Mouse (Mus musculus): ENCODE measurements at regions not wholly inside any gene's neighbourhood (a gene's known extent, or its start where the extent isn't known, plus 50 kb on each side); places are given as distances from the start of the nearest gene placed in this dataset.

DNA sequence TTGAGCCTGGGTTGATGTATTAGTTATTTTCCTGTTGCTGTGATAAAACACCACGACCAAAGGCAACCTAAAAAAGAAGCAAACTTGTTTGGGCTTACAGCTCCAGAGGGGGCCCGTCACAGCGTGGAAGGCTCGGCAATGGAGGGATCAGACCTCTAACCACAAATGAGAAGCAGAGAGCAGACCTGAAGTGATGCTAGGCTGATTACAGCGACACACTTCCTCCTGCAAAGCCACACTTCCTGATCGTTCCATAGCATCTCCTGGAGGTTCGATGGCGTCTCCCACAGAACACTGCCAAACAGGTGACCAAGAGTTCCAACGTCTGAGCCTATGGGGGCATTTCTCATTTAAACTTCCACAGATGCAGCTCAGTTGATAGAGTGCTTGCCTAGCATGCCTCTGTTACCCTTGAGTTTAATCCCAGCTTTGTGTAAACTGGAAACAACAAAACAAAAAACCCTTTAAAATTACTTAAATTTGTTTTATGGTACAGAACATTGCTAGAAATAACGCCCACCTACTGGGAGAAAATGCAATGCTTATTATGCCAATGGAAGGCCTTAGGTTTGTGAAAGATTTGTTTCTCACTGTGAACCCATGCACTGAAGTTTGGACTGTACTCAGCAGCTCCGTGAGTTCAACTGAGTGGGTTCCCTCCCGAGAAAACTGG lies 87.2 kb upstream of the Xpo1 start:
- no peak for DNase-seq (ENCODE audit: low spot score in 2 of 2)
- intact Hi-C loops (cut with DNase I): no loop called here

DNA sequence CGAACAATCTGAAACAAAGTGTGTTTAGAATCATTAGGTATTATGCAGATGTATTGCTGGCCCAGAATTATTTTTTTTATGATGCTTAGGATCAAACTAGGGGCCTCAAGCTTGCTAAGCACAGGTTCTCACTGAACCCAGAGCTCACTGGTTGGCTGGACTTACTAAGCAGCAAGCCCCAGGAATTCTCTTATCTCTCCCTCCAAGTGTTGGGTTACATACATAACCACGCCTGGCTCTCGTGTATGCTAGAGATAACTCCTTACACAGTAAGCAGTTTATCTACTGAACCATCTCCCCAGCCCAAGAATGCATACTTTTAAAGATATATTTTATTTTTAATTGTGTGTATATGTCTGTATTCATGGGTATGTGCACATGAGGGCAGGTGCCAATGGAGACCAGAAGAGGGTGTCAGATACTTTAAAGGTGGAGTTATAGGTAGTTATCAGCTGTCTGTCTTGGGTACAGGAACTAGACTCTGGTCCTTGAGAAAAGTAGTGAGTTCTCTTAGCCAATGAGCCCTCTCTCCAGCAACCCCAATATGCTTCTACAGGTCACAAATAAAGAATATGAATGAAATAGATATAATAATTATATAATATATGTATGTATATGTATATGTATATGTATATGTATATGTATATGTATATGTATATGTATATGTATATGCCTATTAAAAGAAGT lies 86.0 kb upstream of the Xpo1 start:
- intact Hi-C loops (cut with DNase I): no loop called here
- DNase-seq (ENCODE audit: low spot score in 2 of 2): no peak

DNA sequence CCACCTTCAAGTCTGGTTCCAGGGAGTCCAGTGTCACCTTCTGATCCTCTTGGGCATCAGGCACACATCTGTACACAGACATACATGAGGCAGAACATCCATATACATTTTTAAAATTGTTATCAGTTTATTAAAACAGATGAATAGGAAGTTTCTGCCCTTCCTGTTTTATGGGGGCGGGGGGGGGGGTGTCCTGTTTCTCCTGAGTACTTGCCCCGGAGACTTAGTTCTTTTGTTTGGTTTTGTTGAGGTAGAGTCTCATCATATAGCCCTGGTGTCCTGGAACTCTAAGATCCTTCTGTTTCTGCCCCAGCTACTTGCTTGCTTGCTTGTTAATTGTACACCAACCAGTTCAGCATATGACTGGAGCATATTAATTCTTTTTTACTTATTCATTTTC lies 85.0 kb upstream of the Xpo1 start:
- intact Hi-C loops (cut with DNase I): no loop called here
- no peak for DNase-seq (ENCODE audit: low spot score in 2 of 2)

DNA sequence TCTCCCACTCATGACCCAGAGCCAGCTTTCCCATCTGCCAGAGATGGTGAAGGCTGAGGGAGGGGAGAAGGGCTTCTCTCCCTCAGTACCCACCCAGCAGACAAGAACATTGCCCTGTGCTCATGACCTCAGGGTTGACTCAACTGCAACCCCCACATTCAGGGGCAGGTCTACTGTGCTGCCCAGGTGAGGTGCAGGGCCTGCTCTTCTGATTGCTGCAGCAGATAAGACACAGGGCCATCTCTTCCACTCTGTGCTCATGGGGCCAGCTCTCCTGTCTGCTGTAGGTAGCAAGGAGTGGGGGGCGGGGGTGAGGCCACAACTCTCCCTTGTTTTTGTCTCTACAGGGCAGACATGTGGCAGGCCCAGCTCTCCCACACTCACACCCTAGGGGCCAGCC lies 84.1 kb upstream of the Xpo1 start:
- no peak for DNase-seq (ENCODE audit: low spot score in 2 of 2)
- intact Hi-C loops (cut with DNase I): no loop called here

DNA sequence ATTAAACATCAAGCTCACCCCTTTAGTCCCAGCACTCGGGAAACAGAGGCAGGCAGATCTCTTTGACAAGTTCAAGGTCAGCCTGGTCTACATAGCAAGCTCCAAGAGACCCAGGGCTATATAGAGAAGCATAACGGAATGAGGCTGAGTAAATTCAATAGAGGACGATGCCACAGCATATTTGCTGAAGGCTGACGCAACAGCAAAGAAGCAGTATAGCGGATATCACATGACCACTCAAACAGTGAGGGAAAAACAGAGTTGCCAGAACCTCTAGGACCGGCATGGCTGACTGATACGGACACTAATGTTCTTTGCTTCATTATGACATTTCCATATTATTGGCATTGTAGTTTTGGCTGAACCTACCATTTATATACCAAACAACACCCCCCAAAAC lies 74.2 kb upstream of the Xpo1 start:
- intact Hi-C loops (cut with DNase I): no loop called here
- DNase-seq (ENCODE audit: low spot score in 2 of 2): no peak

DNA sequence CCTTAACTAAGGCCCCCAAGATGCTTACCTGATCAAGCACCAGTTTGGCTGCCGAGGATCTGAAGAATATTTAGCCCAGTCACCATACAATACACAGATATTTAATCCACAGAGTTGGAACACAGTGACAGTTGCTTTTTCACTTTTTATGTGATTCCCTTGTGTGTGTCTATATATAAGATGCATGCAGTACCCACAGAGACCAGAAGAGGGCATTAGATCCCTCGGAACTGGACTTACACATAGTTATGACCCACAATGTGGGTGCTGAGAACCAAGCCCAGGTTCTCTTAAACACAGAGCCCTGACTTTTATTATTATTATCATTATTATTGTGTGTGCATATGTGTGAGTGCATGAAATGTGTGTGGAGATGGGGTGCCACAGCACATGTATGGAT lies 70.6 kb upstream of the Xpo1 start:
- intact Hi-C loops (cut with DNase I): no loop called here
- DNase-seq (ENCODE audit: low spot score in 2 of 2): no peak

DNA sequence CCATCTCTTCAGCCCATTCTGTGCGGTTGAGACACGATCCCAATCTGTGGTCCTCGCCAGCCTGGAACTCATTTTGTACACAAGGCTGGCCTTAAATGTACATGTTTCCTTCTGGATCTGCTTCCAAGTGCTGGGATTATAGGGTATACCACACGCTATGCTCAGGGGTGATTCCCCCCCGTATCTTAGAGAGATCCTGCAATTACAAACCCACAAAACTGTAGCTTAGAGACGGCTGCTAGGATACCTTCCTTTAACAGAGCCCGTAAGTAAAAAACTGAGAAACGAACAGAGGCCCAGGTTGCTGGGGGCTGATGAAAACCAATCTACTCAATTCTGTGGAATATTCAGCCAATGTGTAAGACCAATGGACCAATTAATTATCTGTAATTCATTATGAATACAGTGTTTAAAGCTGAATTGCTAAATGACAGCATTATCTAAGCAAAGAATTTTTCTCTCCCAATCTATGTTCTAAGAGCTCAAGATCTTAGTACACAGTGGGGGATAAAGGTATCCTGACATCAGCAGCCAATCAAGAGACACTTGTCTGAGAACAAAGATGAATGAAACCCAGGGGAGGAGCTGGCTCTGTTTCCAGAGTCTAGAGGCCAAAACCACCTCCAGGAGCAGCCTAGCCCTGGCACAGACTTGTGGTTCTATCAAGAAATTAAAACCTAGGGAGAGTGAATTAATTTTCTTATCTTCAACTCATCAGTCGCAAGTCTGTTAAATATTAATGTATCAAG lies 54.0 kb upstream of the Xpo1 start:
- intact Hi-C loops (cut with DNase I): no loop called here
- DNase-seq (ENCODE audit: low spot score in 2 of 2): no peak

DNA sequence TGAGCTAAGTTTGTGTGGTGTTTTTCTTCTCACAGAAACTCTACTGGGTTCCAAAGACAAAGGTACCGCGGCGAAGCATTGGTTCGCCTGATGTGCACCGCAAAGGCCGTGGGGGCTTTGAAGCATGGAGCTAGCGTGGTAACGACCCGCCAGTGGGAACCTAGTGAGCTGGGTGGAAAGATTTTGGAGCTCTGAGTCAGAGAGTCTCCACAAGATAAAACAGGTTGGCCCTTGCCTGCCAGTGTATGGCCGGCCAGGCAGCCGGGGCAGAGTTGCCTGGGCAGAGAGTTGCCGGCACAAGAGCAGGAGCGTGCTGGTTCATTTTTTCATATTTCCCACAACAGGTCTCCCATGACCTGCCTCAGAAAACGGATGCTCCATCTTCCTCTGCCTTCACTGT lies 52.3 kb upstream of the Xpo1 start:
- intact Hi-C loops (cut with DNase I): no loop called here

DNA sequence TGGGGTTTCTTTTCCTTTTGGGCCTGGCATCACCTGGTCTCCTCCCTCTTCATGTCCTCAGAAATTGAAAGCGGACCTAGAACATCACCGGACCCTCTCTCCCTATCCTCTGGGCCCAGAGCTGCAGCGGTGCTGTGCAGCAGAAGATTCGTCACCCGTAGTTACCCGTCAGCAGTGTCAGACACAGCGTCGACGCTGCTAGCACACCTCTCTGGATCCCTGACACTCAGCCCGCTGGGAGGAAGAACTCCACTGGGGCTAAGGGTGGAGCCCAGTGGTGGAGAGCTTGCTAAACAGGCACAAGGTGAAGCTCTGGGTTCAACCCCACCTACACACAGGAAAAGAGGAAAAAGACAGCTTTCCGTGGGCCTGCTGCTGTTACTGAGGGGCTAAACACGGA lies 51.8 kb upstream of the Xpo1 start:
- intact Hi-C loops (cut with DNase I): no loop called here
- DNase-seq (ENCODE audit: low spot score in 2 of 2): no peak

More for the DNA sequence above, 52.3 kb upstream of the Xpo1 start:
- DNase-seq (ENCODE audit: low spot score in 2 of 2): no peak

Measured in left cerebral cortex, postnatal 36 days (tissue).